Comparison of ENCODE assay signal across 8 mouse cellular contexts in the genomic region with DNA sequence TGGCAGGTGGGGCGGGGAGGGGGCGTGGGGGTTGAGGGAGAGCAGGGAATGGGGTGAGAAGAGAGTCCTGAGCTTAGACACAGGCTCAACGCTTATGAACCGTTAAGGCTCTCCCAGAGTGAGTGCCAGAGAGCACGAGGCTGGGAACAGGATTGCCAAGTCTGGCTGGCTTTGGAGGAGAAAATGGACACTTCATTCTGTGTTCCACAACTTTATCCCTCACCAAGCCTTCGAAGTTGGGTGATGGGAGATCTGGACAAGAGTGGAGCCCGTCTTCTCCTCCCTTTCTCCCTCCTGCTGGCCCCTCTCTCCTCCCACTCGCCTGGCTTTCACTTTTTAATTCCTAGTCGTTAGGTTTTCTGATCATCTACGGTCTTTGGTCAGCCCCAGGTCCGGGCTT. TPM values are rescaled to one million over a fixed set of nuclear protein-coding genes. Genes with fewer than 3 reads are reported as not detected.
A peak's percentile ranks its signal among the peaks of the same experiment; 100 is the strongest.
DNase-seq lines count a peak whose midpoint lies in the region; ATAC-seq and TF ChIP-seq lines count a peak whose summit lies in the region.

No protein-coding gene starts in this region.

- ATAC-seq in kidney, postnatal 0 days (replicated peaks; ENCODE audit: low FRiP score, low read depth): no peak; the same call in 1 of the 2 replicates
- ATAC-seq in embryonic facial prominence, embryonic 12.5 days (ENCODE audit: insufficient number of reproducible peaks, insufficient read depth, low FRiP score, low TSS enrichment): no peak
- ATAC-seq in hindbrain, postnatal 0 days: no peak
- ATAC-seq in neural tube, embryonic 12.5 days (ENCODE audit: low FRiP score, low read depth): no peak

- 16% methylated on average over 11 of the region's 11 CpGs for WGBS in kidney, postnatal 0 days
- WGBS in embryonic facial prominence, embryonic 12.5 days: 25% methylated on average over 11 of the region's 11 CpGs
- WGBS in hindbrain, postnatal 0 days: 21% methylated on average over 11 of the region's 11 CpGs
- 27% methylated on average over 11 of the region's 11 CpGs for WGBS in neural tube, embryonic 12.5 days

- no peak for TF ChIP-seq CTCF in kidney, postnatal 0 days (IDR thresholded peaks at IDR 0.05; ENCODE audit: low read depth)
- no peak for TF ChIP-seq CTCF in hindbrain, postnatal 0 days (IDR thresholded peaks at IDR 0.05; ENCODE audit: low read depth)

- no peak overlapping the region for H3K27ac ChIP-seq in kidney, postnatal 0 days
- H3K27ac ChIP-seq in embryonic facial prominence, embryonic 12.5 days: no peak overlapping the region
- no peak overlapping the region for H3K27ac ChIP-seq in hindbrain, postnatal 0 days
- H3K27ac ChIP-seq in neural tube, embryonic 12.5 days: no peak overlapping the region

- H3K4me1 ChIP-seq in kidney, postnatal 0 days (replicated peaks; ENCODE audit: insufficient read depth, low read length): no peaks in the 10 kb centered on the region
- 0 out of 2 replicates have a peak, but pooled peaks cover 5% of the 10 kb centered on the region for H3K4me1 ChIP-seq in embryonic facial prominence, embryonic 12.5 days
- H3K4me1 ChIP-seq in hindbrain, postnatal 0 days (ENCODE audit: insufficient read depth, low read length): no peaks in the 10 kb centered on the region
- H3K4me1 ChIP-seq in neural tube, embryonic 12.5 days: peaks cover 14% of the 10 kb centered on the region; the same call in 1 of the 2 replicates

- H3K27me3 ChIP-seq in kidney, postnatal 0 days (ENCODE audit: insufficient read depth, low read length): no peaks in the 10 kb centered on the region
- H3K27me3 ChIP-seq in embryonic facial prominence, embryonic 12.5 days: peaks cover 17% of the 10 kb centered on the region
- H3K27me3 ChIP-seq in hindbrain, postnatal 0 days (ENCODE audit: insufficient read depth, low read length): no peaks in the 10 kb centered on the region
- H3K27me3 ChIP-seq in neural tube, embryonic 12.5 days (replicated peaks): peaks cover 20% of the 10 kb centered on the region

- H3K4me2 ChIP-seq in kidney, postnatal 0 days (ENCODE audit: low read length): peak overlapping the region; percentile 98
- peak overlapping the region; percentile 95 for H3K4me2 ChIP-seq in embryonic facial prominence, embryonic 12.5 days (replicated peaks)
- peak overlapping the region; percentile 100 for H3K4me2 ChIP-seq in hindbrain, postnatal 0 days (ENCODE audit: low read depth, low read length)
- peak overlapping the region; percentile 99 for H3K4me2 ChIP-seq in neural tube, embryonic 12.5 days (replicated peaks)

- H3K9ac ChIP-seq in kidney, postnatal 0 days (ENCODE audit: low read depth, low read length): no peak overlapping the region
- peak overlapping the region; percentile 64; the same call in 1 of the 2 replicates for H3K9ac ChIP-seq in embryonic facial prominence, embryonic 12.5 days
- H3K9ac ChIP-seq in hindbrain, postnatal 0 days (replicated peaks; ENCODE audit: low read length): no peak overlapping the region
- no peak overlapping the region for H3K9ac ChIP-seq in neural tube, embryonic 12.5 days

- 0 out of 2 replicates have a peak, but pooled peaks cover 6% of the 10 kb centered on the region for H3K36me3 ChIP-seq in kidney, postnatal 0 days (ENCODE audit: insufficient read depth, low read length)
- no peaks in the 10 kb centered on the region for H3K36me3 ChIP-seq in embryonic facial prominence, embryonic 12.5 days
- H3K36me3 ChIP-seq in hindbrain, postnatal 0 days (ENCODE audit: insufficient read depth, low read length): no peaks in the 10 kb centered on the region
- no peaks in the 10 kb centered on the region for H3K36me3 ChIP-seq in neural tube, embryonic 12.5 days

- peak; percentile 20 for DNase-seq in kidney, postnatal 0 days (ENCODE audit: low spot score)
- no peak for DNase-seq in kidney, adult 11 months
- DNase-seq in hindbrain, postnatal 0 days (ENCODE audit: low spot score): no peak
- DNase-seq in c-Kit-positive CD71-positive TER-119-positive erythroid progenitor cells, embryonic 14.5 days (ENCODE audit: low spot score): no peak
- no peak for DNase-seq in urinary bladder, adult 2 months (ENCODE audit: low spot score)
- no peak for DNase-seq in ovary, postnatal 10 days (ENCODE audit: low spot score)

- no peaks in the 10 kb centered on the region for H3K9me3 ChIP-seq in kidney, postnatal 0 days (replicated peaks; ENCODE audit: low read length)
- no peaks in the 10 kb centered on the region for H3K9me3 ChIP-seq in embryonic facial prominence, embryonic 12.5 days
- H3K9me3 ChIP-seq in hindbrain, postnatal 0 days (ENCODE audit: low read length): no peaks in the 10 kb centered on the region
- H3K9me3 ChIP-seq in neural tube, embryonic 12.5 days: no peaks in the 10 kb centered on the region

- H3K4me3 ChIP-seq in kidney, postnatal 0 days (replicated peaks; ENCODE audit: low read depth, low read length): peak overlapping the region; percentile 68
- peak overlapping the region; percentile 61 for H3K4me3 ChIP-seq in embryonic facial prominence, embryonic 12.5 days
- peak overlapping the region; percentile 52 for H3K4me3 ChIP-seq in hindbrain, postnatal 0 days (ENCODE audit: low read length)
- peak overlapping the region; percentile 57 for H3K4me3 ChIP-seq in neural tube, embryonic 12.5 days

RNA-seq across cellular contexts. Expression of gene Icosl, which starts 0.6 kb away (rescaled TPM):
- 6.3 and 6.5 TPM in 2 replicates for polyA plus RNA-seq in kidney, postnatal 0 days (2015; fragmentation: Nextera tagmentation; extraction: Ambion mirVana)
- 2.5 and 2.6 TPM in 2 replicates for polyA plus RNA-seq in embryonic facial prominence, embryonic 12.5 days (2016; fragmentation: Nextera tagmentation; extraction: Ambion mirVana)
- 5.1 and 5.3 TPM in 2 replicates for total RNA-seq in hindbrain, postnatal 0 days (2014; rRNA removed)
- polyA plus RNA-seq in hindbrain, postnatal 0 days (2015; fragmentation: Nextera tagmentation; extraction: Ambion mirVana): 1.7 and 1.8 TPM in 2 replicates
- 1.3 TPM in 2 replicates for polyA plus RNA-seq in neural tube, embryonic 12.5 days (2016; fragmentation: Nextera tagmentation; extraction: Ambion mirVana)
- 42.6 and 42.8 TPM in 2 replicates for polyA plus RNA-seq in urinary bladder, adult 2 months (2012; rRNA removed)

RNA-seq across cellular contexts. Expression of gene Aire, which starts 25.1 kb away (rescaled TPM):
- 0.34 and 0.40 TPM in 2 replicates for polyA plus RNA-seq in kidney, postnatal 0 days (2015; fragmentation: Nextera tagmentation; extraction: Ambion mirVana)
- polyA plus RNA-seq in embryonic facial prominence, embryonic 12.5 days (2016; fragmentation: Nextera tagmentation; extraction: Ambion mirVana): 0.17 and 0.42 TPM in 2 replicates
- total RNA-seq in hindbrain, postnatal 0 days (2014; rRNA removed): 0.14 and 0.99 TPM in 2 replicates
- 0.05 and 0.30 TPM in 2 replicates for polyA plus RNA-seq in hindbrain, postnatal 0 days (2015; fragmentation: Nextera tagmentation; extraction: Ambion mirVana)
- 0.17 and 0.22 TPM in 2 replicates for polyA plus RNA-seq in neural tube, embryonic 12.5 days (2016; fragmentation: Nextera tagmentation; extraction: Ambion mirVana)
- polyA plus RNA-seq in urinary bladder, adult 2 months (2012; rRNA removed): 1.0 and 1.7 TPM in 2 replicates

RNA-seq across cellular contexts. Expression of gene Dnmt3l, which starts 26.8 kb away (rescaled TPM):
- polyA plus RNA-seq in kidney, postnatal 0 days (2015; fragmentation: Nextera tagmentation; extraction: Ambion mirVana): 0.48 and 0.62 TPM in 2 replicates
- polyA plus RNA-seq in embryonic facial prominence, embryonic 12.5 days (2016; fragmentation: Nextera tagmentation; extraction: Ambion mirVana): 0.19 and 0.41 TPM in 2 replicates
- total RNA-seq in hindbrain, postnatal 0 days (2014; rRNA removed): 0.63 TPM in 1 of 2 replicates, not detected in the other
- polyA plus RNA-seq in hindbrain, postnatal 0 days (2015; fragmentation: Nextera tagmentation; extraction: Ambion mirVana): 0.13 and 0.44 TPM in 2 replicates
- polyA plus RNA-seq in neural tube, embryonic 12.5 days (2016; fragmentation: Nextera tagmentation; extraction: Ambion mirVana): not detected in 2 replicates
- 43.8 and 60.7 TPM in 2 replicates for polyA plus RNA-seq in urinary bladder, adult 2 months (2012; rRNA removed)

RNA-seq across cellular contexts. Expression of gene Pfkl, which starts 58.7 kb away (rescaled TPM):
- polyA plus RNA-seq in kidney, postnatal 0 days (2015; fragmentation: Nextera tagmentation; extraction: Ambion mirVana): 78.8 and 86.6 TPM in 2 replicates
- 137 TPM in 2 replicates for polyA plus RNA-seq in embryonic facial prominence, embryonic 12.5 days (2016; fragmentation: Nextera tagmentation; extraction: Ambion mirVana)
- total RNA-seq in hindbrain, postnatal 0 days (2014; rRNA removed): 183 and 208 TPM in 2 replicates
- polyA plus RNA-seq in hindbrain, postnatal 0 days (2015; fragmentation: Nextera tagmentation; extraction: Ambion mirVana): 96.5 and 101 TPM in 2 replicates
- polyA plus RNA-seq in neural tube, embryonic 12.5 days (2016; fragmentation: Nextera tagmentation; extraction: Ambion mirVana): 113 and 115 TPM in 2 replicates
- polyA plus RNA-seq in urinary bladder, adult 2 months (2012; rRNA removed): 53.7 and 55.3 TPM in 2 replicates

Comparison
In these comparisons a context has a peak if more than half of its experiments do, and no peak if none do; other contexts are left out.
1. RNA of gene Dnmt3l, which starts 26.8 kb away (polyA plus RNA-seq): 43.8 to 60.7 TPM in urinary bladder, adult 2 months; 0.48 to 0.62 TPM in kidney, postnatal 0 days, 0.19 to 0.41 TPM in embryonic facial prominence, embryonic 12.5 days, 0.13 to 0.44 TPM in hindbrain, postnatal 0 days and not detected in neural tube, embryonic 12.5 days; every median in the first group is over 10 times any median in the second.
2. Peak in every context shown above with its lines, with median percentiles within 50 percentile points of each other: H3K4me2 ChIP-seq and H3K4me3 ChIP-seq.